Mouse (Mus musculus) left cerebral cortex, postnatal 4 days (tissue): ENCODE results near the gene Stx3. TPM values are rescaled to one million over a fixed set of nuclear protein-coding genes. Genes with fewer than 3 reads are reported as not detected.
A peak's percentile ranks its signal among the peaks of the same experiment; 100 is the strongest.

Experiments
- DNase-seq: peaks from one replicate; pipeline ENCODE4 v3.0.0-alpha.2; 2022
- intact Hi-C: fragments of 180-260 bp; cut with DNase I; formaldehyde crosslinking; loops from one replicate; pipeline ENCODE4 v1.15.1; 2025
- total RNA-seq, 2 experiments: library from RNA; stranded (reverse); gene quantifications; 2 replicates each; pipeline ENCODE4 v1.2.3; 2021

The Stx3 gene
- 10 to 100 TPM; 20.0 to 22.9 TPM for total RNA-seq

- no peak for DNase-seq
- intact Hi-C loops, result no loop called here
Measured at GRCm38 (mm10) chr19:11819143-11819700, at the start of gene Stx3. Stx3 (minus strand) TSS chr19:11819403.

DNA sequence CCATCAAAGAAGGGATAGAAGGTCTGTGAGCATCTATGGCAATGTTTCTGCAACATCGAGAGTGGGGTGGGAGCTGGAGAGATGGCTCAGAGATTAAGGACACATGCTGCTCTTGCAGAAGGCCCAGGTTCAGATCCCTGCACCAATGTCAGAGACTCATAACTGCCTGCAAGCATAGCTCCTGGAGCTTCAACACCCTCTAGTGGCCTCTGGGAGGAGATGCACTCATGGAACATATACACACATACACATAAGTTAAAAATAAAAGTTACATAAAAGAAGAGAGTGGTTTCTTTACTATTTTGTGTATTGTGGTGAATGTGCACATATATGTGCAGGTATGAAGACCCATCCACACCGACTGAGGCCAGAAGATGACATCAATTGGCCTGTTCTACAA is 48.6 kb upstream of the Stx3 start:
- intact Hi-C loops, result no loop called here
- DNase-seq, result no peak

DNA sequence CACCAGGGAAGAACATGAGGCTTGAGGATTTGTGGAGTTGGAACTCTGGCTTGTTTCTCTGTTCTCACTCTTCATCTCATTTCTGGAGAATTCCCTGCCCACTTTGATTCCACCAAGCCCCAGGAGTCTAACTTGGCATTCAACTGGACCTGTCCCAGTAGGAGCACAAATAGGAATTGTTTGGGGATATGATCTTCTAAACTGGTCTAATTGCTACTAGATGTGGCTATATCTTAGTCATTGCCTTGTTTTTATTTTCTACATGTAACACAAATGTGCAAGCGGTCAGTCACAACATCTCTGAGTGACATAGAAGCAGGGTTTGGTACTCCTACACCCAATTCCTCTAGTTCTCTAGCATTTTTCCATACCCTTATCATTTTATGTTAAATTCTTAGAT is 41.8 kb upstream of the Stx3 start, which contains the start of gene Olfr1418:
Gene Olfr1418, minus strand, starts transcription at position 101 of the 400 bp plus-strand sequence.
- no peak for DNase-seq
- intact Hi-C loops, result no loop called here

- intact Hi-C loops, result no loop called here
Measured at GRCm38 (mm10) chr19:11856506-11856905, 37.3 kb upstream of the Stx3 start.

DNA sequence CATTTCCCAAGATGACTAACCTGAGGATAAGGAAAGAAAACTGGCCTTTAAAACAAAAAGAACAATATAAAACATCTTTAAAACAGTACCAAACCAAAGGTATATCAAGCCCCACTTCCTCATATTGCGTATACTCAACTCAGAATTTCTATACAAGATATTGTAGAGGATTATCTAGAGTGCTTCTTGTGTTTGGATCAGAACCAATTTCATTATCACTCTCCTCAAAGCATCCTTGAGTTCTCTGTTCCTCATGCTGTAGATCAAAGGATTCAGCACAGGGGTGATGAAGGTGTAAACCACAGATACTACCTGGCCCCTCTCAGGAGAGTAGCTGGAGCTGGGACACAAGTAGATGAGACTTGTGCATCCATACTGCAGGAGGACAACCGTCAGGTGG is 35.6 kb upstream of the Stx3 start:
- no peak for DNase-seq
- intact Hi-C loops, result no loop called here

More at GRCm38 (mm10) chr19:11856506-11856905, 37.3 kb upstream of the Stx3 start:
- DNase-seq, result no peak

DNA sequence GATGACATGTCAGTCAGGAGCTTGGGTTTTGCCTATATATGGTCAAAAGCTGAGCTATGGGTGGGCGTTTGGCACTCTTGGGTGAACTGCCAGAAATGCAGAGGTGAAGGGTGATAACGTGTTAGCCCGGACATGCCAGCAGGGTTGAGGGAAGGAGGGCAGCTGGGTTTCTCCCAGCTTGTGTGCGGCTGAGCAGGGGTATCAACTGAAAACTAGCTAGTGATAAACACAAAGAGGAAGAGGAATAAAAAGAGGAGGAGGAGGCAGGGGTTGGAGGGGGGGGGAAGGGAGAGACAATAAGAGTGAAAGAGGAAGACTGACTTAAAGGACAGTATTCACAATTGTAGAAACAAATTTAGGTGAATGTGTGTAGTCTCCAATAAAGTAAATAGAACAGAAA is 33.4 kb upstream of the Stx3 start:
- intact Hi-C loops, result no loop called here
- DNase-seq, result no peak

DNA sequence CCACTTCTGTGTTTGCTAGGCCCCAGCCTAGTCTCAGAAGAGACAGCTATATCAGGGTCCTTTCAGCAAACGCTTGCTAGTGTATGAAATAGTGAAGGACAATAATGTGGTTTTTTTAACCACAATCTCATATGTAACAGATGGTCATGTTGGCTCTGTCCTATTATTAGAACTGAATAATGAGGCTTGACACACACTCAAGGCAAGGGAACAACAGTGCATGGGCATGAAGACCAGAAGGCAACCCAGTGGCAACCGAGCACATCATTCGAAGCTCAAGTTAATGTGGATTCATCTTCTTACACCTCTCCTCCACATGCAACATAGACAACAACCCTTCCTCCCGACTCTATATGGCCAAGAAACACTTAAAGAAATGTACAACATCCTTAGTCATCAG is 27.1 kb upstream of the Stx3 start:
- intact Hi-C loops, result no loop called here
- DNase-seq, result no peak

DNA sequence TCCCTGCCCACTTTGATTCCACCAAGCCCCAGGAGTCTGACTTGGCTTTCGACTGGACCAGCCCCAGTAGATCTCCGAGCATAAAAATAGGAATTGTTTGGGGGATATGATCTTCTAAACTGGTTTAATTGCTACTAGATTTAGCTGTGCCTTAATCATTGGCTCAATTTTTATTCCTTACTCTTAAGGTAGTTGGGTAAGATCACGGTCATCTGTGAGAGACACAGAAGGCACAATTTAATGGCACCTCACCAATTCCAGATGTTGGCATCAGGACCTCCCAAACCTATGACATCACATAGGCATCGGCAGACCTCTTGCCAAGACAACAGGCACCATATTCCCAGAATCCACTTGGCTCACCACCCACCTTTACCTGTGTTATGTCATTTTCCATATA is 19.9 kb upstream of the Stx3 start, which contains the start of gene Olfr1417:
Gene Olfr1417, minus strand, starts transcription at position 101 of the 400 bp plus-strand sequence.
- intact Hi-C loops, result no loop called here
- no peak for DNase-seq

DNA sequence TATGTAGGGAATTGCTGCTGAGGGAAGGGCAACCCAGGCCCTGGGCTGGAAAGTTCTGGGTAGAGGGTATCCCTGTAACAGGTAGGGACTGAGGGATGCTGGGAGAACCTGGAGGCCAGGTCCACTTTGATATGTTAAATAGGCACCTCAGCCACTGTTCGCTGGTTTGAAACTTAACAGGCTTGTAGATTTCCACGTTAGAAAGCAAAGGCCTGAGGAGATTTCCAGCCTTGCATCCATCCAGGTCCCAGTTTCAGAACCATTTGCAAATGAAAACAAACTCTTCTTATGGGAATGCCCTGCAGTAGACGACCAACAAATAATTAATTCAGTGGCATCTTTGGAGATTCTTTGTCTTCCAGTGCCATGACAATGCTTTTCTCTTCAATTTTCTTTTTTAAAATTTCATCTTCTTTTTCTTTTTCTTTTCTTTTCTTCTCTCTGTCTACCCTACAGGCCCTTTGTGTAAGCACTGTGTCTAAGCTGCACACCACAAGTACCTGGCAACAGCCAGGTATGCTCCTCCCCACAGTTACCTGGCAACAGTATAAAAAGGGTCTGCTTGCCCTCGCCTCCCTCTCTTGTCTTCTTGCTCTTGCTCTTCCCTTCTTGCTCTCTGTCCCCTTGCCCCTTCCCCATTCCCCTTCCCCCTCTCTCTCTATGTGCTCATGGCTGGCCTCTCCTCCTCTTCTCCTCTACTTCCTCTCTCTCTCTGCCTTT is 4.3 kb upstream of the Stx3 start:
- intact Hi-C loops, result no loop called here
- DNase-seq, result no peak

- intact Hi-C loops, result no loop called here
- DNase-seq, result no peak
Measured at GRCm38 (mm10) chr19:11820211-11820610, 1.0 kb upstream of the Stx3 start.

GRCm38 (mm10) chr19:11819800-11820199 is 597 bp upstream of the Stx3 start:
- peak; percentile 90 for DNase-seq
- intact Hi-C loops, result no loop called here

- intact Hi-C loops, result no loop called here
- DNase-seq, result peak; percentile 41
Measured at GRCm38 (mm10) chr19:11818199-11819142, 732 bp downstream of the Stx3 start.

GRCm38 (mm10) chr19:11817586-11817985 is 1.6 kb downstream of the Stx3 start:
- intact Hi-C loops, result no loop called here
- DNase-seq, result no peak

DNA sequence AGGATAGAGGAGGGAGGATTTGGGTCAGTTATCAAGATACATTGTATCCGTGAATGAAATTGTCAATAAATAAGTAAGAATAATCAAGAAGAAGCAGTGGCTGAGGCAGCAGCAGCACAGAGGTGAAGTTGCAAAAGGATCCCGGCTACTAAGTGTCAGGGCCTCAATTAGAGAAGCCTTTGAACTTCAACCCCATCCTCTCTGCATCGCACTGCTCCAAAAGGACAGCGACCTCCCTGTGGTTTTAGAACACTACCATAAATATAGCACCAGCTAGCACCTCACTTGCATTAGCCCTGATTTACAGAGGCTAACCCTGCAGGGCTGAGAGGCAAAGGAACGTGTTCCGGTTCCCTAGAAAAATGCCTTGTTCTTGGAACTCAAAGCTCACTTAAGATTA is 2.5 kb downstream of the Stx3 start:
- no peak for DNase-seq
- intact Hi-C loops, result no loop called here

GRCm38 (mm10) chr19:11814742-11815333 is 4.4 kb downstream of the Stx3 start:
- intact Hi-C loops, result no loop called here
- DNase-seq, result no peak

- intact Hi-C loops, result no loop called here
- DNase-seq, result no peak
Measured at GRCm38 (mm10) chr19:11813649-11814048, 5.6 kb downstream of the Stx3 start.

- DNase-seq, result no peak
- intact Hi-C loops, result no loop called here
Measured at GRCm38 (mm10) chr19:11813136-11813535, 6.1 kb downstream of the Stx3 start.

DNA sequence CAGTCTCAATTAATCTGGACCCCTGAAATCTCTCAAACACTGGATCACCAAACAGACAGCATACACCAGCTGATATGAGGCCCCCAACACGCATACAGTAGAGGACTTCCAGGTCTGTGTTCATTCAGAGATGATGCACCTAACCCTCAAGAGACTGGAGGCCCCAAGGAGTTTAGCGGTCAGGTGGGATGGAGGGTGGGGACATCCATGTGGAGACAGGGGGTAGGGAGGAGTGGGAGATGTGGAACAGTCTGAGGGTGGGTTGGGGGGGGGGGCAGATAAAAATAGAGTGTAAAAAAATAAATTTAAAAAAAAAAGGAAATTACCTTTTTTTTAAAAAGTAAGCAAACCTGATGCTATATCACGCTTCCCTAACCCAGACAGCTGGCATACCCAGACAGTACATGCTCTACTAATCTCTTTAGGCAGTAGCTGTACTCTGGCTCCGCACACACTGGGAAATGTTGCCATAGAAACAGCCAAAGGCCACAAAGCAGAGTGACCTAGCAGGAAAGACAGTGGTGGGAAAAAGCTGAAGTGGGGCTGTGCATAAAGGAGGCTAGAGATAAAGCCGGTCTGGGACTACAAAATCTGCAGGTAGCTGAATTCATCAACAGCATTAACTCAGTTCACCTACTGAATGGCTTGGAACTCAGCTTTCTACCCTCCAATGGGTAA is 7.4 kb downstream of the Stx3 start:
- intact Hi-C loops, result no loop called here

DNA sequence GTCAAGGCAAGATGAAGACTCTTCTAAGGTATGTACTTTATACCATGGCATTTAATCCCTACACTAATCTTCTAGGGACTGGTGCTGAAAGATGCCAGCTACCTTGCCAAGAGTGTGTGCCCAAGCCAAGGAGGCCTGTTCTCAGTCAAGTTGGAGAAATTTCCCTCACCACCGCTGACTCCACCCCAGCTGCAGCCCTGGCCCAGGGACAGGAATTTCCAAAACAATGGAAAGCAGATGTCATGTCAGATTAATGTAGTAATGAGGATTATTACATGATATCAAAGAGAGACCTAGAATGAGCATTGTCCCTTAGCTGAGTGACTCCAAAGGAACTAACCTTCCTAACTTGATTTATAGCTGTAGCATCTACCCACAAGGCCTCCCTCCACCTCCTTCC is 8.3 kb downstream of the Stx3 start:
- intact Hi-C loops, result no loop called here

More for the DNA sequence above, 7.4 kb downstream of the Stx3 start:
- DNase-seq, result no peak

DNA sequence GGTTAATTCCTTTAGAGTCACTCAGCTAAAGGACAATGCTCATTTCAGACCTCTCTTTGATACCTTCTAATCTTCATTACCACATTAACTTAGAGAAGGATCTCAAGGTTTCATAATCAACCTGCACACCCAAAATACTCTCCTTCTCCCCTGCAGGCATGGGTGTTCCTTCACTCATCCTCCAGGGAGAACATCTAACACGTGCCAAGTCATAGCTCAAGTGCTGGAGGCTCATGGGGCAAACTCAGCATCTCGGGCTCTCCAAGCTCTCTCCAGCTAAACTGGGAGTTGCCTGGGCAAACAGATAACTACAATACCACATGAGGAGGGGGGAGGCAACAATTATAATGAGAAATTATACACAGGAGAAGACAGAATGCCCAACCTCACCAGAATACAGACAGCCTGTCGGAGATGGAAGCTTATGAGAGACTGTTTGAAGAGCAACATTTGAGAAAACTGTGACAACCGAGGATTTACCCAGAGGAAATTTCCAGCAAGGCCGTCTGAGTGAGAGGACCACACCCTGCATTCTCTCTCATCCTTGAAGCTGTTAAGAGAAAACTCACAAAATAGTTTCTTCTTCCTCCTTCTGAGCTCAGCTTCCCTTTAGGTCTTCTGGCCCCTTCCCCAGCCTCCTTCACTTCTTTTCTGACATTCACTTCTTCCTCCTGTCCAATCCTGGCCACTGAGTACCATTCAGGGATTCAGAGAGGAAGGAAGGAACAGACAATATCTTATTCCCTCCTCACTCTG is 9.0 kb downstream of the Stx3 start:
- no peak for DNase-seq
- intact Hi-C loops, result no loop called here

More for the DNA sequence above, 8.3 kb downstream of the Stx3 start:
- DNase-seq, result peak; percentile 9
